13 mouse cellular contexts compared by ENCODE assay signal in genomic region chr1:160290242-160290641, GRCm38 (mm10).
DNase-seq lines count a peak whose midpoint lies in the region; ATAC-seq and TF ChIP-seq lines count a peak whose summit lies in the region.
"Had no signal": no experiment of that assay in that cellular context is flagged by ENCODE, and none has a peak within 500 bp of the region (broad histone marks: within the 10 kb centered on the region; RNA-seq: fewer than 3 reads in every experiment).

No protein-coding gene starts in this region.

- H3K27me3 ChIP-seq in heart, embryonic 16.5 days (ENCODE audit: control insufficient read depth, insufficient read depth, low read length) = no peaks in the 10 kb centered on the region
- no peaks in the 10 kb centered on the region for H3K27me3 ChIP-seq in lung, embryonic 16.5 days (ENCODE audit: control insufficient read depth, insufficient read depth, low read depth, low read length)
- H3K27me3 ChIP-seq in liver, embryonic 12.5 days (replicated peaks) = no peaks in the 10 kb centered on the region
- no peaks in the 10 kb centered on the region for H3K27me3 ChIP-seq in hindbrain, embryonic 12.5 days

- peaks cover 8% of the 10 kb centered on the region for H3K4me1 ChIP-seq in heart, embryonic 16.5 days (ENCODE audit: control insufficient read depth, insufficient read depth, low read length)
- H3K4me1 ChIP-seq in lung, embryonic 16.5 days (replicated peaks; ENCODE audit: control insufficient read depth, insufficient read depth, low read length) = peaks cover 6% of the 10 kb centered on the region; the same call in 1 of the 2 replicates
- peaks cover 2% of the 10 kb centered on the region for H3K4me1 ChIP-seq in bone marrow, adult 2 months (ENCODE audit: control insufficient read depth, insufficient read depth, low read length)
- H3K4me1 ChIP-seq in liver, embryonic 12.5 days = peaks cover 35% of the 10 kb centered on the region
- peaks cover 4% of the 10 kb centered on the region for H3K4me1 ChIP-seq in hindbrain, embryonic 12.5 days

- ATAC-seq in heart, embryonic 16.5 days (replicated peaks; ENCODE audit: extremely low read depth, insufficient read depth, low FRiP score) = peak; percentile 65; the same call in 1 of the 2 replicates
- no peak for ATAC-seq in lung, embryonic 16.5 days (ENCODE audit: low read depth)
- ATAC-seq in liver, embryonic 12.5 days = no peak
- no peak for ATAC-seq in hindbrain, embryonic 12.5 days (ENCODE audit: low FRiP score)
- ATAC-seq: hindbrain, postnatal 0 days had no signal

- WGBS in heart, embryonic 16.5 days = 38% methylated on average over 9 of the region's 9 CpGs
- 47% methylated on average over 9 of the region's 9 CpGs for WGBS in lung, embryonic 16.5 days
- WGBS in bone marrow, adult 2 months = 29% methylated on average over 9 of the region's 9 CpGs
- WGBS in macrophage (ENCODE audit: missing documents) = 28% methylated on average over 9 of the region's 9 CpGs
- WGBS in liver, embryonic 12.5 days (ENCODE audit: insufficient replicate concordance) = 62% methylated on average over 9 of the region's 9 CpGs
- WGBS in hindbrain, embryonic 12.5 days = 64% methylated on average over 9 of the region's 9 CpGs

- intact Hi-C loops in heart, postnatal 25 days (cut with DNase I) = no loop called here

- DNase-seq in heart, postnatal 25 days (ENCODE audit: low spot score) = no peak
- DNase-seq in lung, adult 18-20 months = no peak
- DNase-seq: adrenal gland, postnatal 14 days; right cerebral cortex, postnatal 25 days had no signal

- no peak overlapping the region for H3K4me3 ChIP-seq in heart, embryonic 16.5 days (ENCODE audit: low read length)
- no peak overlapping the region for H3K4me3 ChIP-seq in lung, embryonic 16.5 days (ENCODE audit: low read length)
- H3K4me3 ChIP-seq in bone marrow, adult 2 months (replicated peaks; ENCODE audit: control insufficient read depth, low read depth, low read length) = no peak overlapping the region
- H3K4me3 ChIP-seq in macrophage (ENCODE audit: inconsistent target) = no peak overlapping the region
- H3K4me3 ChIP-seq in liver, embryonic 12.5 days = no peak overlapping the region
- no peak overlapping the region for H3K4me3 ChIP-seq in hindbrain, embryonic 12.5 days
- H3K4me3 ChIP-seq: myocyte had no signal

- peak overlapping the region; percentile 79 for H3K27ac ChIP-seq in heart, embryonic 16.5 days (ENCODE audit: low read length)
- H3K27ac ChIP-seq in lung, embryonic 16.5 days (ENCODE audit: low read length) = peak overlapping the region; percentile 44; the same call in 1 of the 2 replicates
- H3K27ac ChIP-seq in bone marrow, adult 2 months (ENCODE audit: control insufficient read depth, insufficient read depth, low read depth, low read length, poor library complexity) = peak overlapping the region; percentile 43; the same call in 1 of the 2 replicates
- H3K27ac ChIP-seq in macrophage = 0 out of 2 replicates have a peak overlapping the region, but pooled peaks have one; percentile 16
- no peak overlapping the region for H3K27ac ChIP-seq in liver, embryonic 12.5 days
- H3K27ac ChIP-seq in hindbrain, embryonic 12.5 days = no peak overlapping the region
- H3K27ac ChIP-seq: hindbrain, postnatal 0 days; liver, embryonic 14.5 days had no signal

- no peaks in the 10 kb centered on the region for H3K9me3 ChIP-seq in heart, embryonic 16.5 days (replicated peaks; ENCODE audit: control insufficient read depth, low read length)
- H3K9me3 ChIP-seq in lung, embryonic 16.5 days (ENCODE audit: control insufficient read depth, low read length) = no peaks in the 10 kb centered on the region
- H3K9me3 ChIP-seq in liver, embryonic 12.5 days (replicated peaks) = no peaks in the 10 kb centered on the region
- H3K9me3 ChIP-seq in hindbrain, embryonic 12.5 days (replicated peaks) = no peaks in the 10 kb centered on the region

- TF ChIP-seq POLR2A in bone marrow, adult 2 months (IDR thresholded peaks at IDR 0.05; ENCODE audit: borderline replicate concordance, control insufficient read depth, low read depth, low read length) = no peak

- H3K9ac ChIP-seq in heart, embryonic 16.5 days (ENCODE audit: low read length) = no peak overlapping the region; the same call in 1 of the 2 replicates
- H3K9ac ChIP-seq in lung, embryonic 16.5 days (ENCODE audit: low read length) = no peak overlapping the region; the same call in 1 of the 2 replicates
- H3K9ac ChIP-seq in liver, embryonic 12.5 days = no peak overlapping the region
- no peak overlapping the region for H3K9ac ChIP-seq in hindbrain, embryonic 12.5 days
- H3K9ac ChIP-seq: liver, embryonic 14.5 days had no signal

- no peaks in the 10 kb centered on the region for H3K79me2 ChIP-seq in macrophage (ENCODE audit: inconsistent target)

- no peak for TF ChIP-seq CTCF in bone marrow, adult 2 months (IDR thresholded peaks at IDR 0.05; ENCODE audit: control insufficient read depth, insufficient read depth, low read length)

- H3K4me2 ChIP-seq in heart, embryonic 16.5 days (ENCODE audit: low read depth, low read length) = peak overlapping the region; percentile 38
- H3K4me2 ChIP-seq in lung, embryonic 16.5 days (ENCODE audit: low read depth, low read length) = no peak overlapping the region
- no peak overlapping the region for H3K4me2 ChIP-seq in liver, embryonic 12.5 days
- no peak overlapping the region for H3K4me2 ChIP-seq in hindbrain, embryonic 12.5 days (replicated peaks)

- H3K36me3 ChIP-seq in heart, embryonic 16.5 days (ENCODE audit: control insufficient read depth, insufficient read depth) = no peaks in the 10 kb centered on the region
- H3K36me3 ChIP-seq in lung, embryonic 16.5 days (ENCODE audit: control insufficient read depth, insufficient read depth, low read length) = no peaks in the 10 kb centered on the region
- H3K36me3 ChIP-seq in macrophage (ENCODE audit: inconsistent target) = no peaks in the 10 kb centered on the region
- H3K36me3 ChIP-seq in liver, embryonic 12.5 days = no peaks in the 10 kb centered on the region
- no peaks in the 10 kb centered on the region for H3K36me3 ChIP-seq in hindbrain, embryonic 12.5 days

Comparison
In these comparisons a context has a peak if more than half of its experiments do, and no peak if none do; other contexts are left out.
1. H3K27ac ChIP-seq: peak in heart, embryonic 16.5 days (single experiment), lung, embryonic 16.5 days (single experiment), bone marrow, adult 2 months (single experiment) and macrophage (single experiment); none in liver, embryonic 12.5 days (single experiment) and hindbrain, embryonic 12.5 days (single experiment).